Mouse (Mus musculus) adrenal gland, postnatal 25 days (tissue): ENCODE data around the gene Tet2. TPM values are rescaled to one million over a fixed set of nuclear protein-coding genes. Genes with fewer than 3 reads are reported as not detected.

Experiments used
- DNase-seq: peaks from one replicate; pipeline ENCODE4 v3.0.0; 2021; ENCODE audit warnings: mixed read lengths
- microRNA-seq, 2 experiments: library from miRNA; unstranded; fragments of <30 nt; microRNA quantifications; one replicate each; pipeline ENCODE4 v1.2.0; 2021
- total RNA-seq: library from RNA; stranded (reverse); gene quantifications from 2 replicates; pipeline ENCODE4 v1.2.3, GENCODE M21; 2021

Tet2 gene
- total RNA-seq, 1 experiment from 2014 or later, result 53.8 TPM

DNA sequence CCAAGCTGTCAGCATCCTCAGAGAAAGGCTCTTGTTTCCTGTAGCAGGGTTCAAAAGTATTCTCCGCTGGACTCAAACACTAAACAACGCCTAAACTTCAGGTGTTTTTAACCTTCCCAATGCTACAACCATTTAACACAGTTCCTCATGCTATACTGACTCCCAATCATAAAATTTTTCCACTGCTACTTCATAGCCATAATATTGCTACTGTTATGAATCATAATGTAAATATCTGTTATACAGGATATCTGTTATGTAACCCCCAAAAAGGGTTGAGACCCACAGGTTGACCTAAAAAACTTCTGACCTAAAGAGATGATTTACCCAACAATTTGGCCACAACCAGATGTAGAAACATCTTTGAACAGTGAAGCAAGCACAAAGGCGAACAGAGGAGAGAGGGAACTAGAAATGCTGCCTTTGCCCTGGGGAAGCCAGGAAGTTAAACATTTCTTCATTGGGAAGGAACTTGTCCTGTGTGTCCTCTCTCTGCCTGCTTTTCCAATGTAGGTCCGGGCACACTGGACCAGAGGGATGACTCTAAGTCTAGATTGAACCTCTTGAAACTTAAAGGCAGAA is 108.6 kb downstream of the Tet2 start:
- DNase-seq, result no peak

DNA sequence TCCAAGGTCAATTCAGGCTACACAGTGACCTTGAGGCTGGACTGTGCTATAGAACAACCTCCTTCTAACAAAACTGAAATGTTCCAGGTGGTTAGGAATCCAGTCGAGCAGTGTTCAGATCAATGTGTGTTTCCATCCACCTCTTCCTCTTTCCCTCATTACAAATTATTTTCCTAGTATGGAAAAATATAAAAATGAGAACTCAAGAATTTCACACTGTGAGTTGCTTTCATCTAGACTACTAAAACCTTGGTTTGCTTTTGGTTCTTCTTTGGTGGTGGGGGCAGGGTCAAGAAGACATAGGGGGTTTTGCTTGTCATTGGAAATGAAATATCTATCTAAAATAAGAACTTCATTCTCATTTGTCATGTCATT is 109.2 kb downstream of the Tet2 start:
- DNase-seq, result no peak

DNA sequence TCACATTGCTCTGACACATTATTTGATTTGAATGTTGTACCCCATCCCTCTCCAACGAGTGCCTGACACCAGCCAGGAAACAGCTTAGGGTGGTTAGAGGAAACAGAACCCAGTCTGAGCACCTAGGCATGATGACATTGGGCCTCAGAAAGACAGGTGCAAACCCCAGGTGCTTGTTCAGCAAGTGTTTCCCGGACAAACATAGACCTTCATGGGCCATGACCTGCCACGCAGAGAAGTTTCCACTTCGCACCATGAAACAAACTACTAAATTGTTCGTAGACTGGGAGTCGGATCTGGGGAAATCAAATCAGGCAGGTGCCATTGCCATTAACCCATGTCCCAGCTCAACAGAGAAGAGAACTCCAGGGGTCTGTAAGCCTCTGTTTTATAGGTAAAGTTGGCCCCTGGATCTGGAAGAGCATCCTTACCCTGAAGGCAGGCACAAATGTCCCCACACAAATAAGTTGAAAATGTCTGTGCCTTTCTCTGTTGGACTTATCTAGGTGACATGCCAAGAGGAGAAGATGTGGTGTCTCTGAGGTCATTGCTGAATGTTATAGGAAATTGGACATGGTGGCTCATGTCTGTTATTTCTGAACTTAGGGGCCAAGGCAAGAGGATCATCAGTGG is 109.7 kb downstream of the Tet2 start:
- DNase-seq, result no peak

DNA sequence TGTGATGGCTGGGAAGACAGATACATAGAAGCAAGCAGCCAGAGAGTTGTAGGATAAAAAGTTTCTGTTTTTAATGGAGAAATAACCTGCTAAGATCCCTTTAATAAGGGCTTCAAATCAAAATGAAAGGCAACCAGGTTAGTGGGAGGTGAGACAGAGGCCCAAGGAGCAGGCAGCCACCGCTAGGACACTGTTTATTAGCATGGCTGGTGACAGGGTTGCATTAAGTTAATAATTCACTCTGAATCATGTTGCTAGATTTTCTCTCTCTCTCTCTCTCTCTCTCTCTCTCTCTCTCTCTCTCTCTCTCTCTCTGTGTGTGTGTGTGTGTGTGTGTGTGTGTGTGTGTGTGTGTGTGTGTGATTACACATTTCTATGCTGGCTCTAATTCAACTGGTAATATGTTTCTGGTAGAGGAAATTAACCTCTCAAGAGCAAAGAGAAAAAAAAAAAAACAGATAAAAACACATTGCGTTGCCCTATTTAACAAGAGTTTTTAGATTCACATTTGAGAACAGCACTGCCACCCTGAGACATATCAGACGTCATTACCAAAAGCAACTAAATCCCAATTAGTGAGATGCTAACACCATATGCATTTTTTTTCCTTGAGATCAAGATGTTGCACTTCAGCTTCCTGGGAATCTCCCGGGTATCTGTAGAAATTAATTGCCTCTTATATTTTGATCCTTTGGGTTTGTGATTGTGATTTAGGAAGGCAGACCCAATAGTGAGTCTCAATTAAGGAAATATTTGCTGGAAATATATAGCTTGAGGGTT is 115.4 kb downstream of the Tet2 start:
- DNase-seq, result no peak

DNA sequence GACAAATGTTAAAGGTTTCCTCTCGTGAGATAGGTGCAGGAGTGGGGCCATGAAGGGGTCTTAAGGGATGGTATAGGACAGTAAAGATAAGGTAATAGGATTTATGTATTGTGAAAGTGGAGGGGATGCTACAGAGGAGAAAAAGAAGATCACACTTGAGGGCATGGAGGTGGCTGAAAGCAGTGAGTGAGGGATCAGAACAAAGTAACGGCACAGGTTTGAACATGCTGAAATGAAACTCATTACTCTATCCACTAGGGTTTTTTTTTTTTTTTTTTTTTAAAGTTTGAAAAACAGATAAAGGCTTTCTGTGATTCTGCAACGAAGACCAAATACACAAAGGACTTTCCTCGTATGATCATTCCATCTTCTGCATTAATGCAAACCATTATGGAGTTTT is 116.9 kb downstream of the Tet2 start:
- DNase-seq, result no peak

DNA sequence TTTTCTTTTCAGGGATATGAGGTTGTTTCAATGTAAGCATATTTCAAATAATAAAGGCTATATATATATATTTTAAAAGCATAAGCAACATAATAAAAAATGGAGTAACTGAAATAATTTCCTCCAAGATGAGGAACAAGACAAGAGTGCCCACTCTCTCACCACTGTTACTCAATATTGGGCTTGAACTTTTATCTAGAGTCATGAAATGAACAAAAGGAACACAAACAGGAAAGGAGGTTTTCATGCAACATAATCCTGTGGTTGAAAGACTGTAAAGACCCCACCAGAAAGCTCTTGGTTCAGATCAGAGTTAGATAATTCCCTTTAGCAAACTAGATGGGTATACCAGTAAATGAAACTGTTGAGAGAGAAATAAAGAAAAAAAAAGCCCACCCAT is 121.9 kb downstream of the Tet2 start:
- DNase-seq, result no peak

DNA sequence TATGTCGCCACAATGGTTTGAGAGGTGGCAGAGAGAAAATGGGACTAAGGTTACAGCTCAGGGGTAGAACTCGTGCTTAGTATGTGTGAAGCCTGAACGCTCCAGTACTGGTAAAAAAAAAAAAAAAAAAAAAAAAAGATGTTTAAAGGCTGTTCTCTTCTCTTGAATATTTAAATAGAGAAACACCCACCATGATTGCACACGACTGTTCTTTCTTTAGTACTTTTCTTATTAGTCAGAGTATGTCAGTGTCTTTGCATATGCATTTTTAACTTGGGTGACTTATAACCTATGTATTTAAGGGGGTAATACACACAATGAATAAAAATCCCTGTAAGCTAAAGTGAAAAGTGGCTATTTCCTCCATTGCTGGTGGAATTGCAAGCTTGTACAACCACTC is 130.2 kb downstream of the Tet2 start:
- DNase-seq, result no peak

Small RNA genes lying within 50 kb of the gene (microRNA-seq; reads per million reads assigned to microRNA genes)
- 0 reads per million in 2 experiments for gene Gm25042

Other genes with a start within 250 kb of the Tet2 start
- gene Ppa2, start 235.0 kb downstream of the Tet2 start, total RNA-seq, result 48.7 and 53.2 TPM in 2 replicates